Mouse (Mus musculus) mouse embryonic stem cell (cell line): ENCODE data around the gene Sox30.
"Not testable (repeated sequence)": the region's sequence is repeated elsewhere in the genome, so short reads cannot be mapped to it uniquely, and the experiment has no call there.

Source experiments
- in situ Hi-C, 2 experiments: fragments of 300-500 bp; cut with MboI; formaldehyde crosslinking; loops; 1 replicate in 1 of 2; 3 replicates in 1 of 2; pipeline ENCODE4 v1.14.3; 2019 to 2020; ENCODE audit warnings: low sequenced_read_pairs in 2 of 2, low pct_unique_long_range_greater_than_20kb in 1 of 2, mixed read lengths in 1 of 2; ENCODE audit not compliant: unreplicated experiment in 1 of 2

The Sox30 gene

GRCm38 (mm10) chr11:46047264-46047663, 67.2 kb downstream of the Sox30 start:
- in situ Hi-C loops, result loop anchor here in 1 of 2 experiments (25.0 kb wide), 1 partner anchor 165 kb away; no protein-coding TSS in a partner anchor

- in situ Hi-C loops, result not testable (repeated sequence)
Observed at GRCm38 (mm10) chr11:46052105-46052659, 72.1 kb downstream of the Sox30 start, which contains the start of gene Gm12166. Gm12166 (minus strand) TSS chr11:46052321.

GRCm38 (mm10) chr11:46053457-46053856, 73.3 kb downstream of the Sox30 start:
- in situ Hi-C loops, result not testable (repeated sequence)

DNA sequence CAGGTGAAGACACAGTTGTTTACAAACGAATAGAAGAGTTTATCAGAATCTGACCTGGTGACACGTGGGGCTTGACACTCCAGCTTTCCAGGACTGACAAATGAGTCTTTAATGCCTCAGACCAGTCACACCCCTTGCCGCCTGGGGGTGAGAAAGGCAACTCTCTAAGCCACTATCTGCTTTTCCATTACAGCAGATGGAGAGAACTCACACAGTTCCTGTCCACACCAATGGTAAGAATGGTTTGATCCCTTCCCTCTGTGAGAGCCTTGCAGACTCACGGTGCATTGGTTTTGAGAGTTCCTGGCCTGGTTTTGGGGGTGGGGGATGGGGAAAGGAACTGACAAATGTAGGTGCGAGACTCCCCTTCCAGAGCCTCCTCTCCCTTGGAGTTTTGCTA, 74.2 kb downstream of the Sox30 start:
- in situ Hi-C loops, result no loop called here

DNA sequence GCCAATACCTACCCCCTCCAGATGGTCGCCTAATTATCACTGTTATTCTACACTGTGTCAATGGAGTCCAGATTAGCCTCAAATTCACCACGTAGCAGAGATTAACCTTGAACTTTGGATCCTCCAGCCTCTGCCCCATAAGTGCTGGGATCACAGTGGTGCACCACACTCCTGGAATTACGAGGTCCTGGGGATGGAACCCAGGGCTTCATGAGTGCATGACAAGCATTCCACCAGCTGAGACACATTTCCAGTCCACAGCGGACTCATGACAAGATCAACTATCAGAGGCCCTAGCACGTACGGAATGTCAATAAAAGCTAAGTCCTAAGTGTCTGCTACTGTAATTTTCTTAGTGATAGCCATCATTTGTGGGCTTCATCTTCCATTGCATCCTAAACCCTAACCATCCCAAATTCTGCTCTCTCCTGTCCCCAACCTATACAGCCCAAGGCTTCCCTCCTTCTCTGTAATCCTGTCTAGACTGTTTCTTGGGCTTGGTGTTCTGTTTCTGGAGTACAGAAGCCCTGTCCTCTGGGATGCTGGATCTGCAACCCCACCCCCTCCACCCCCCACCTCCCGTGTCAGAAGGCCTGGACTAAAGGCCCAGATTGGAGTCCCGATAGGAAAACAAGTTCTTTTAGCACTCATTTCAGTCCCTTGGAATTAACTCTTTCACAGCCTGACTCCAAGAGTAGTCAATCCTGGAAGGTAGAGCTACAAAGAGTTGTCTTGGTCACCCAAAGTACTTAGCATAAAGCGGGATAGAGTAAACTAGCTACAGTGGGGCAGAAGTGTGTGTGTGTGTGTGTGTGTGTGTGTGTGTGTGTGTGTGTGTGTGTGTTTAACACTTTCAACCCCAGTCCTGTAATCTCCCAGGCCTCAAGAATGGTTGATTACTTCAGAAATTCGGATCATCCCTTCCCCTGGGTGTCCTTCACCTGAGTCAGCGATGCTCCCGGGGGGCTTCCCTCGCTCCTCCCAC, 75.1 kb downstream of the Sox30 start:
- in situ Hi-C loops, result no loop called here

GRCm38 (mm10) chr11:46055896-46056769, 76.0 kb downstream of the Sox30 start, which contains the start of gene Adam19:
Adam19 (plus strand) TSS chr11:46055992.
- in situ Hi-C loops, result no loop called here

DNA sequence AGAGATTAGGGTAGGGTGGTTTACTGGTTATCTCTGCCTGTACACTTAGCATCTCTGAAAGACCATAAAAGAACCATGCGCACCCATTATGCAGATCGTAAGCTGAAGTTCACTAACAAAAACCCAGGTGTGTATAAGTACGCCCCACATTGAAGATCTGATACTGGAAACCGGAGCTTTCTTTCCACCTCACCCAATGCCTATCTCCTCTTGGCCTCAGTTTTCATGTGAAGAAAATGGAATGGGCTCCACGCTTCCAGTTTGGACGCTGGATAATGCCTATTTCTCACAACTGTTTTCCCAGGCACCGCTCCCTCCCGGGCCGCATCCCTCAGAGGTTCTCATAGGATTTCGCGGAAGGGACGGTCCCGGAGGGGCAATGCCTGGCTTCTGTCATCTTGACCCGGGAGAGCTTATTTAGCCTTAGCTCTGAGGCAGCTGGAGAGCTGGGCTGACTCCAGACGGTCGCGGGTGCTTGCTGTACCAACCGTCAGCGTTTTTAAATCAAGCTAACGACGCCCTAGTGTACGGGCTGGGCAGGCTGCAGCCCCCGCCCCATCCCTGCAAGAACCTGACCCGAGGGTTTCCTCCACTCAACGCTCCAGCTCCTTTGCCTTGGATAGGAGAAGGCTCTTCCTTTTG, 76.8 kb downstream of the Sox30 start:
- in situ Hi-C loops, result no loop called here

DNA sequence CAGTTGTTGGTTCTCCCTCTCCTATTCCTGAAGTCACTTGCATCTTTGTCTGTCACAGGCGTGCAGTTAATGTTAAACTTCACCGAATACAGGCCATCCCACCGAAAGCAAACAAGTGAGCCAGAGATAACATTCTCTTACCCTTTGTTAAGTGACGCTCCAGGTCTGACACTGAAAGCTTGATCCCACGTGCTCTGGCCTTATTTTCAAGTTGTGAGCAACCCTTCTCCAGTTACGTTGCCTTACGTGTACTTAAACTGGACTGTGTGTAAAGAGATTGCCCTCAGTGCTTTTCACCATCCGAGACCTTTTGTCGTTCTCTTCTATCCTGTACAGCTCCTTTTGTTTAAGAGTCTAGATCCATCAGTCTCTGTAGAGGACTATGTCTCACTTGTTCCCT, 77.9 kb downstream of the Sox30 start:
- in situ Hi-C loops, result no loop called here

GRCm38 (mm10) chr11:46058916-46059315, 78.8 kb downstream of the Sox30 start:
- in situ Hi-C loops, result no loop called here

DNA sequence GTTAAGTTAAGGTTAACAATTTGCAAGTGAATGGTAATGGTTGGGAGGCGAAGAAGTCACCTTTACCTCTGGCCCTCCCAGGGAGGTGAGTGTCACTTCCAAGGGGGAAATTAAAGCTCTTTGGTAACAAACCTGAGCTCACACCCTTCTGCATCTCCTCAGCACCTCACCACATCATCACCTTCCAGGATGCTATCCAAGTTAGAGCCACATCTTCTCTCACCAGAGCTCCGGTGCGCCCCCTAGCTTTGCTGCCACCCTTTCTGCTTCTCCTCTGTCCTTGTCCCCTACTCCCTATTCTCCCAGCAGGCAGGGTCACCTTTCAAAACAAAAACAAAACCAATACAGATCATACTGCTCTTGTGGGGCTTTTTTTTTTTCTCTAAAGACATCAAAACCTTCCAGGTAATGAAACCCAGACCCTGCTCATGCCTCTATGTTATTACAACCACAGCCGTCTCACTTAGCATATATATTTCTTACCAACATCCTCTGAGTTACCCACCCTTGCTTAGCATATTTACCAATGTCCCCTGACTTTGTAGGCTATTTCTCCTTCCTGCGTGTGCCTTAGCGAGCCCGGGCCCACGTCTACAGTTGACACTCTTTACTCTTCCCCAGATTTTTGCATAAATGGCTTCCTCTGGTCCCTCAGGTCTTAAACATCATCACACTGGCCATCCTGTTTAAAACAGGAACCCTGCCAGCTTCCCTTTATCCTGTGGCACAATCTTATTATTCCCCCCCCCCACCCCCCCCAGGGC, 80.0 kb downstream of the Sox30 start:
- in situ Hi-C loops, result loop anchor here (5.0 kb wide), 2 partner anchors 57 to 62 kb away; no protein-coding TSS in a partner anchor

DNA sequence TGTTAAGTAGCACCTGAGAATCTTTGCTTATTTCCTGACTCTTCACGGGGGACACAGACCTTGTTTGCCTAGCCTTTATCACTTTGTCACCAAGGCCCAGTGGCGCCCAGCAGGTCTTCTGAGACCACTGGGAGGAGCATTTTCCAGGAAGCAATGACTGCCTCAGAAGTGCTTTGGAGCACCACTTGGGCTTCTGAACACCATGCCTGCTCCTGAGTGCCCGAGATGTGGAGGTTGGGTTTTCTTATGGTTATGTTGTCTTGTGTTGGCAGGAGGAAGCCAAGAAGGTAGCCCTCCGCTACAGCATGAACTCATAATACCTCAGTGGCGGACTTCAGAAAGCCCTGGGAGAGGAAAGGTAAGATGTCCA, 80.5 kb downstream of the Sox30 start:
- in situ Hi-C loops, result loop anchor here (5.0 kb wide), 2 partner anchors 57 to 62 kb away; no protein-coding TSS in a partner anchor

DNA sequence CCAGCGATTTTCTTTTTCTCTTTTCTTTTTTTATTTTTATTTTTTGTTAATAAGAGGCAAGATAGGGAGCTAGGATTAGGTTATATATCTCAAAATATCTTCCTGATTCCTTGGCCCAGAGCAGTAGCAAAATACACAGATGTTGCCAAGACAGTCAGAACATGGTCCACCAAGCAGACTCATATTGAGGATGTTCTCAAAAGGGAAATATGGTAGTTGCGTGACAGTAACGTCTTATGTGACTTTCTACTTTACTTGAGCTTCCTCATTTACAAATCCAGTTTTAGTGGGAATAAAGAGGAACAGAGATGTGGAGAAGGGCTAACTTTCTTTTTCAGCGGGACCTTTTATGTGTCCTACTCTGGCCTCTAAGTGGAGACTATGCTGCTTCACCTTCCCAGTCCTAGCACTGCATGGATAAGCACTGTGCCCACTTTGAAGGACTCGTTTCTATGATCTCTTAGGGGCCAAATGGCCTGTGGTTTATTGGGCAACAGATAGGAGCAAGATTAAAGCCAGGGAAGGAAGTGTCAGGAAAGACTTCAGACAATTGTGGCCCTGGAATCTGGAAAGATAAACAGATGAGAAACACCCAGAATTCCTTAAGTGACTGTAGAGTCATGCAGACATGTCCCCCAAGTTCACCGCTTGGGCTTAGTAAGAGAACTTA, 81.8 kb downstream of the Sox30 start:
- in situ Hi-C loops, result loop anchor here (5.0 kb wide), 2 partner anchors 55 to 60 kb away; no protein-coding TSS in a partner anchor

DNA sequence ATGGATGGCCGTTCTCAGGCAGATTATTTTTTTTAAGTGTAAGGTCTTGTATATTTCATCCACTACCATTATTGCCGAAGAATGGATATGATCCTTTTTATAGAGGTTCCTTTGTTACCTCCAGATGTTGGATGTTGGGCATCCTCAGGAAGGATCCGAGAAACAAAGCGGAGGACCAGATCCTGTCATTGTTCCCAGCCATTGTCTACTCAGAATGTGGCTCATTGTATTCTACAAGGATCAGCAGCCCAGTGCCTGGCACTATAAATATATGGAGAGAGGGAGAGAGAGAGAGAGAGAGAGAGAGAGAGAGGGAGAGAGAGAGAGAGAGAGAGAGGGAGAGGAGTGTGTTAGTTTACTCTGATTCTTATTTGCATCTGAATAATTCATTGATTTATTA, 82.5 kb downstream of the Sox30 start:
- in situ Hi-C loops, result loop anchor here (5.0 kb wide), 2 partner anchors 55 to 60 kb away; no protein-coding TSS in a partner anchor

- in situ Hi-C loops, result loop anchor here (5.0 kb wide), 2 partner anchors 54 to 59 kb away; no protein-coding TSS in a partner anchor
Observed at GRCm38 (mm10) chr11:46062993-46063731, 83.1 kb downstream of the Sox30 start.

DNA sequence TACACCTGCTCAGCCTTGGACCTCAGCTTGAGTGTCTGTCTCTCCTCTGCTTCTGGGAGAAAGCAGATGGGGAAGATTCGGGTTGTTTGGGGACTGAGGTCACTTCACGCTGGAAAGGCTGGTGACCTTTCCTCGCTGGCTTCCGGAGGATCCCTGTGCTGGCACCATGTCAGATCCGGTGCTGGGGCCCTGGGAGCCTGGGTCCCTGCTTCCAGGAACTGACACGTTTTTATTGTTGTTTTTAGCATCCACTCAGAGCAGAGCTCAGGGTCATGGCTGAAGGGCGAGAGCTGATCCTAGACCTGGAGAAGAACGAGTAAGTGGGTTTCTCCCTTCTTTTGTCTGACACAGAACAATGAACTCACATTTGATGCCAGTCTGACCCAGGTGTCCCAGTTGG, 84.7 kb downstream of the Sox30 start:
- in situ Hi-C loops, result loop anchor here (5.0 kb wide), 2 partner anchors 53 to 58 kb away; no protein-coding TSS in a partner anchor
